Mouse (Mus musculus) CH12.LX (cell line): Measurements from ENCODE around the gene Zswim1. TPM values are rescaled to one million over a fixed set of nuclear protein-coding genes. Genes with fewer than 3 reads are reported as not detected.

Experiments used
- DNase-seq: peaks from one replicate; pipeline ENCODE4 v3.0.0-alpha.2; 2013; ENCODE audit errors: extremely low read depth
- H3K27ac ChIP-seq: 2 replicates; pipeline ENCODE4 v1.5.1; 2012; ENCODE audit warnings: low read depth, mild to moderate bottlenecking, control low read depth, moderate library complexity; ENCODE audit not compliant: insufficient read depth
- H3K27me3 ChIP-seq: replicated peaks from 2 replicates; pipeline ENCODE3; 2012; ENCODE audit warnings: inconsistent platforms
- H3K36me3 ChIP-seq, 2 experiments: replicated peaks in 1 of 2; 2 replicates each; pipeline versions ENCODE3 to v1.6.1; 2012; ENCODE audit warnings: inconsistent platforms in 1 of 2, low read length in 1 of 2, mild to moderate bottlenecking in 1 of 2, mixed read lengths in 1 of 2, moderate library complexity in 1 of 2; ENCODE audit not compliant: control insufficient read depth in 1 of 2, insufficient read depth in 1 of 2
- H3K4me1 ChIP-seq, 2 experiments: 2 replicates each; pipeline ENCODE4 v1.6.1; 2012; ENCODE audit warnings: inconsistent platforms in 1 of 2, moderate library complexity in 1 of 2; ENCODE audit not compliant: insufficient read depth in 2 of 2, control insufficient read depth in 1 of 2
- H3K4me2 ChIP-seq: 2 replicates; pipeline ENCODE4 v1.6.1; 2012; ENCODE audit warnings: low read depth, mild to moderate bottlenecking, control low read depth; ENCODE audit not compliant: poor library complexity, insufficient read depth, severe bottlenecking
- H3K4me3 ChIP-seq, 3 experiments: fragments of 150-350 bp in 1 of 3; sonication (generic) in 1 of 3; replicated peaks in 1 of 3; 2 replicates each; pipeline versions ENCODE3 to v1.5.1; 2011 to 2012; ENCODE audit warnings: low read depth in 2 of 3, low read length in 2 of 3, mild to moderate bottlenecking in 2 of 3, moderate library complexity in 2 of 3, control low read depth in 1 of 3, improper control_type of control experiment in 1 of 3, inconsistent platforms in 1 of 3, mixed read lengths in 1 of 3; ENCODE audit not compliant: poor library complexity in 1 of 3
- H3K79me2 ChIP-seq: replicated peaks from 2 replicates; pipeline ENCODE4 v1.6.1; 2012; ENCODE audit warnings: mild to moderate bottlenecking, moderate library complexity; ENCODE audit not compliant: control insufficient read depth, poor library complexity, insufficient read depth, severe bottlenecking; ENCODE audit errors: extremely low read depth
- H3K9ac ChIP-seq: 2 replicates; pipeline ENCODE4 v1.6.1; 2012; ENCODE audit warnings: low read depth, mild to moderate bottlenecking, control low read depth, moderate library complexity; ENCODE audit not compliant: insufficient read depth
- H3K9me3 ChIP-seq: replicated peaks from 2 replicates; pipeline ENCODE3; 2012; ENCODE audit warnings: low read length, inconsistent platforms, mixed read lengths
- BHLHE40 ChIP-seq: IDR thresholded peaks from 2 replicates; pipeline ENCODE4 v1.6.1; 2011; ENCODE audit warnings: mild to moderate bottlenecking, low read depth, low read length, improper control_type of control experiment
- CHD2 ChIP-seq: IDR thresholded peaks from 2 replicates; pipeline ENCODE4 v1.6.1; 2011; ENCODE audit warnings: low read length, improper control_type of control experiment
- CTCF ChIP-seq, 2 experiments: IDR thresholded peaks in 1 of 2; conservative IDR thresholded peaks in 1 of 2; 2 replicates each; pipeline ENCODE4 v1.5.1; 2011 to 2012; ENCODE audit warnings: low read depth in 2 of 2, low read length in 2 of 2, improper control_type of control experiment in 1 of 2, inconsistent platforms in 1 of 2, mild to moderate bottlenecking in 1 of 2, moderate library complexity in 1 of 2
- E2F4 ChIP-seq: IDR thresholded peaks from 2 replicates; pipeline ENCODE4 v1.6.1; 2011; ENCODE audit warnings: low read depth, low read length, improper control_type of control experiment; ENCODE audit not compliant: insufficient replicate concordance
- EP300 ChIP-seq: IDR thresholded peaks from 2 replicates; pipeline ENCODE4 v1.6.1; 2011; ENCODE audit warnings: low read length, improper control_type of control experiment
- GABPA ChIP-seq: IDR thresholded peaks from 2 replicates; pipeline ENCODE4 v1.6.1; 2012; ENCODE audit warnings: low read depth, low read length, improper control_type of control experiment, inconsistent platforms; ENCODE audit not compliant: insufficient replicate concordance
- HCFC1 ChIP-seq: IDR thresholded peaks from 2 replicates; pipeline ENCODE4 v1.6.1; 2012; ENCODE audit warnings: low read depth, mild to moderate bottlenecking, inconsistent platforms, low read length, improper control_type of control experiment
- IRF4 ChIP-seq: IDR thresholded peaks from 2 replicates; pipeline ENCODE4 v1.6.1; 2014; ENCODE audit warnings: low read depth, mild to moderate bottlenecking, inconsistent platforms, low read length, improper control_type of control experiment
- JUN ChIP-seq: IDR thresholded peaks from 2 replicates; pipeline ENCODE4 v1.6.1; 2011; ENCODE audit warnings: low read depth, mild to moderate bottlenecking, low read length, improper control_type of control experiment, moderate library complexity; ENCODE audit not compliant: insufficient read depth
- JUND ChIP-seq: conservative IDR thresholded peaks from 2 replicates; pipeline ENCODE4 v1.6.1; 2011; ENCODE audit warnings: low read depth, low read length, improper control_type of control experiment
- KAT2A ChIP-seq: IDR thresholded peaks from 2 replicates; pipeline ENCODE4 v1.6.1; 2012; ENCODE audit warnings: low read length, improper control_type of control experiment, inconsistent platforms; ENCODE audit not compliant: insufficient replicate concordance
- MAFK ChIP-seq: IDR thresholded peaks from 2 replicates; pipeline ENCODE4 v1.6.1; 2011; ENCODE audit warnings: low read length, improper control_type of control experiment; ENCODE audit not compliant: insufficient replicate concordance
- MAX ChIP-seq: IDR thresholded peaks from 2 replicates; pipeline ENCODE4 v1.6.1; 2011; ENCODE audit warnings: low read length, improper control_type of control experiment
- MAZ ChIP-seq: IDR thresholded peaks from 2 replicates; pipeline ENCODE4 v1.6.1; 2012; ENCODE audit warnings: low read depth, mild to moderate bottlenecking, inconsistent platforms, low read length, improper control_type of control experiment, moderate library complexity
- MXI1 ChIP-seq: IDR thresholded peaks from 2 replicates; pipeline ENCODE4 v1.6.1; 2011; ENCODE audit warnings: mild to moderate bottlenecking, low read depth, low read length, improper control_type of control experiment
- NELFE ChIP-seq: IDR thresholded peaks from 2 replicates; pipeline ENCODE4 v1.6.1; 2011; ENCODE audit warnings: low read depth, low read length, improper control_type of control experiment
- NRF1 ChIP-seq: IDR thresholded peaks from 2 replicates; pipeline ENCODE4 v1.6.1; 2014; ENCODE audit warnings: low read depth, mild to moderate bottlenecking, inconsistent platforms, low read length, improper control_type of control experiment, moderate library complexity
- POLR2A ChIP-seq: IDR thresholded peaks from 2 replicates; pipeline ENCODE4 v1.6.1; 2011; ENCODE audit warnings: low read depth, mild to moderate bottlenecking, improper control_type of control experiment, low read length
- POLR2AphosphoS2 ChIP-seq: IDR thresholded peaks from 2 replicates; pipeline ENCODE4 v1.6.1; 2011; ENCODE audit warnings: low read depth, low read length, improper control_type of control experiment
- RAD21 ChIP-seq: IDR thresholded peaks from 2 replicates; pipeline ENCODE4 v1.6.1; 2011; ENCODE audit warnings: low read depth, mild to moderate bottlenecking, low read length, improper control_type of control experiment, moderate library complexity
- SIN3A ChIP-seq: IDR thresholded peaks from 2 replicates; pipeline ENCODE4 v1.6.1; 2012; ENCODE audit warnings: low read length, improper control_type of control experiment, inconsistent platforms
- SMC3 ChIP-seq: IDR thresholded peaks from 2 replicates; pipeline ENCODE4 v1.6.1; 2011; ENCODE audit warnings: low read depth, low read length, improper control_type of control experiment
- TCF12 ChIP-seq: IDR thresholded peaks from 2 replicates; pipeline ENCODE4 v1.6.1; 2014; ENCODE audit warnings: low read depth, mild to moderate bottlenecking, inconsistent platforms, low read length, improper control_type of control experiment
- UBTF ChIP-seq: IDR thresholded peaks from 2 replicates; pipeline ENCODE4 v1.6.1; 2012; ENCODE audit warnings: low read depth, mild to moderate bottlenecking, inconsistent platforms, low read length, improper control_type of control experiment, moderate library complexity
- USF1 ChIP-seq: IDR thresholded peaks from 2 replicates; pipeline ENCODE4 v1.6.1; 2014; ENCODE audit warnings: low read depth, mild to moderate bottlenecking, inconsistent platforms, low read length, improper control_type of control experiment
- ZC3H11A ChIP-seq: IDR thresholded peaks from 2 replicates; pipeline ENCODE4 v1.6.1; 2012; ENCODE audit warnings: low read depth, mild to moderate bottlenecking, inconsistent platforms, low read length, improper control_type of control experiment
- ZKSCAN1 ChIP-seq: IDR thresholded peaks from 2 replicates; pipeline ENCODE4 v1.6.1; 2012; ENCODE audit warnings: low read depth, inconsistent platforms, low read length, improper control_type of control experiment, borderline replicate concordance
- ZMIZ1 ChIP-seq: IDR thresholded peaks from 2 replicates; pipeline ENCODE4 v1.6.1; 2012; ENCODE audit warnings: low read depth, mild to moderate bottlenecking, inconsistent platforms, low read length, improper control_type of control experiment
- ZNF384 ChIP-seq: IDR thresholded peaks from 2 replicates; pipeline ENCODE4 v1.6.1; 2012; ENCODE audit warnings: low read depth, low read length, improper control_type of control experiment, inconsistent platforms
- dilution Hi-C: fragments of 300-500 bp; cut with MboI; formaldehyde crosslinking; loops from 2 replicates; pipeline ENCODE4 v1.14.3; 2020; ENCODE audit warnings: low sequenced_read_pairs; ENCODE audit not compliant: extremely low pct_unique_long_range_greater_than_20kb, extremely low pct_ligation_motif_present
- in situ Hi-C: fragments of 300-500 bp; cut with MboI; formaldehyde crosslinking; loops from 3 replicates; pipeline ENCODE4 v1.14.3; 2019; ENCODE audit warnings: low sequenced_read_pairs, low pct_ligation_motif_present, low pct_unique_long_range_greater_than_20kb, mixed read lengths
- polyA plus RNA-seq: library from polyadenylated mRNA; unstranded; fragments of >175 nt; gene quantifications from 2 replicates; pipeline ENCODE4 v1.2.1, GENCODE M21; 2012; ENCODE audit warnings: low read depth; ENCODE audit not compliant: insufficient read length
- total RNA-seq, 2 experiments: library from RNA; depleted of rRNA; stranded (reverse); fragments of 300-350 nt in 1 of 2; fragments of >200 nt in 1 of 2; gene quantifications; 2 replicates each; pipeline ENCODE4 v1.2.3; 2012 to 2014

Zswim1 gene
- total and polyA plus RNA-seq, 3 experiments, result 5.3 to 13.8 (median 9.5) TPM

DNA sequence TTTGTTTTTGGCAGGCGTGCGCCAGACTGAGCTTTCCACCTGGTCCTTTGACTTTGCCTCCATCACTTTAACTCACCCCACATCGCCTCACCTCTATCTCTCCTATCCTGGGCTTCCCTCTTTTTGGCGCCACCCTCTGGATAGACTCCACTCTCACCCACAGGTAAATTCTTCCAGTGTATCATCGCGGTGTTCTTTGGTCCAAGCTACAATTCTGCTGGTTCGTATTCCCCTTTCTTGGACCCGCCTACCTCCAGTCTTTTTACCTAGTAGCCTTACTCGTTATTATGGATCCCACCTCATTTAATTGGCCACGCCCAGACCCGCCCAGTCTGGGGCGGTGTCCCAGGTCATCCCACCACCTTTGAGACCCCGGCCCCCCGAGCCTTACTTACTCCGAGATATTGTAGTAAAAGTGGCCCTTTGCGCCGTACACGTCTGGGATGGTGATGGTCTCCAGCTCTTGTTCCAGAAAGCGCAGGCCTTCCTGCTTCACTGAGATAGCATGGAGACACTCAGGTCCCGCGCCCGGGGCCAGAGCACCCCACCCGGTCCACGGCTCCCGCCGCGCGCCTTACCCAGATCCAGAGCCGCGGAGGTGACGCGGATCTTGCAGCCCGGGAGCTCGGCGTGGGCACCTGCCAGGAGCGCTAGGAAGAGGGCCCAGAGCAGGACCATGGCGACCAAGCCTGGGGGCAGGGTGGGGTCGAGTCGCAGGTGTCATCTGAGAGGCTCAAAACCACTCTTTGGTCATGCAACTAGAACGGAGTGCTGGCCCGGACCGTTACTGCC lies 34.0 kb downstream of the Zswim1 start:
- Histone ChIP-seq H3K36me3 (no peaks in the 10 kb centered on the region), H3K9ac (0 out of 2 replicates have a peak overlapping the region, but pooled peaks have one; percentile 7), H3K27me3 (peaks cover 19% of the 10 kb centered on the region), H3K4me1 (peaks cover 0 to 30% of the 10 kb centered on the region in 2 experiments; a peak in 2 of 4 replicates), H3K4me2 (peak overlapping the region; percentile 49), H3K27ac (no peak overlapping the region), H3K9me3 (no peaks in the 10 kb centered on the region), H3K79me2 (no peaks in the 10 kb centered on the region), H3K4me3 (peak overlapping the region; percentile 46 to 57 (median 47))
- no peak for TF ChIP-seq NRF1
- peak in 1 of 2 experiments; percentile 28; a peak in 2 of 4 replicates for TF ChIP-seq CTCF (conservative IDR thresholded peaks at IDR 0.05 in 1 of 2, IDR thresholded peaks at IDR 0.05 in 1 of 2; ENCODE audit: low read depth in 2 of 2, low read length in 2 of 2)
- dilution Hi-C loops, result no loop called here
- no peak for DNase-seq
- in situ Hi-C loops, result no loop called here

DNA sequence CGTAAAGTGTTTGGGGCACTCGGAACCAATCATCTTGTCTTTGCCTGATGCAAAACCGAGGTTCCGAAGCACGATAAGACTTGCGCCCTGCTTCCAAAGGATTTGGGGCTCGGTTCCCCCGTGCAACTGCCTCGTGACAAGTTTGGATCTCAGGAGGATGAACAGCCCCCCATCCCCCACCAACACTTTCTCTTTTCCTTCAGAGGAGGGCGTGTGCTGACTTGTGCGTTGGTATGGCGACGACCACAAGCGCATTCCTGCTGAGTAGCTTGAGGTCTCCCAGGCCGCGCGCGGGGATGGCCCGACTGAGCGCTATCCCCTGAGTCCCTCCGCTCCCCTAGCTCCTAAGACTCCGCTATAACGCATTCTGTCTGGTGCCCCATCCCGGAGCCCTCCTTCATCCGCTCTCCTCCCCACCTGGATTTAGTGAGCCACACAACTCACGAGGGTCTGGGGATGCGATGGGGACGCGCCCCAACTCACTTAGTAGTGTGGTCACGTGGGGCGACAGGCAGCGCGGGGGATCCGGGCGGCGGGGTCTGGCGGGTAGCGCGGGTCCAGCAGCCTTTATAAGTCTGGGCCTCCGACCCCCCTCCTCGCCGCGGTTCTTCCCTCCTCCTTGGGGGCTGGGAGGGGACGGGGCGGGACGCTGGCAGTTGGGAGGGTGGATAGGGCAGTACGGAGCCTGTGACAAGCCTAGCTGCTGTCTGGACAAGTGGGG lies 34.8 kb downstream of the Zswim1 start, which contains the start of gene Pltp:
Gene Pltp, minus strand, starts transcription at position 611 of the 721 bp plus-strand sequence.
- Histone ChIP-seq H3K4me3 (peak within 1 kb of the TSS; percentile 46 to 57 (median 47)), H3K79me2 (no peaks in the 10 kb centered on the region), H3K9me3 (no peaks in the 10 kb centered on the region), H3K36me3 (no peaks in the 10 kb centered on the region), H3K27ac (no peak within 1 kb of the TSS), H3K4me2 (peak within 1 kb of the TSS; percentile 49), H3K27me3 (peaks cover 19% of the 10 kb centered on the region), H3K9ac (0 out of 2 replicates have a peak within 1 kb of the TSS, but pooled peaks have one; percentile 7), H3K4me1 (peaks cover 0 to 36% of the 10 kb centered on the region in 2 experiments; a peak in 3 of 4 replicates)
- in situ Hi-C loops, result no loop called here
- DNase-seq, result peak; percentile 59
- dilution Hi-C loops, result no loop called here
- TF ChIP-seq JUN (no peak), POLR2AphosphoS2 (no peak), USF1 (peak; percentile 62), ZMIZ1 (no peak), ZC3H11A (no peak), BHLHE40 (peak; percentile 67), HCFC1 (no peak), NELFE (no peak), GABPA (no peak), UBTF (no peak), RAD21 (no peak), MAFK (peak; percentile 30; the same call in 1 of the 2 replicates), POLR2A (no peak), MXI1 (peak; percentile 40), NRF1 (no peak), MAX (peak; percentile 20; the same call in 1 of the 2 replicates), E2F4 (no peak), IRF4 (peak; percentile 27; the same call in 1 of the 2 replicates), SMC3 (no peak), JUND (no peak), ZKSCAN1 (no peak), CHD2 (peak; percentile 75), EP300 (peak; percentile 16; the same call in 1 of the 2 replicates), KAT2A (no peak), MAZ (no peak), SIN3A (peak; percentile 48; the same call in 1 of the 2 replicates), TCF12 (peak; percentile 47; the same call in 1 of the 2 replicates), ZNF384 (no peak)
